Mouse (Mus musculus) layer of hippocampus, adult 11-12 months (tissue): ENCODE results near the gene Haspin.
A peak's percentile ranks its signal among the peaks of the same experiment; 100 is the strongest.

ENCODE experiments used
- DNase-seq: peaks from one replicate; pipeline ENCODE4 v3.0.0; 2022; ENCODE audit warnings: low spot score

Haspin gene

GRCm38 (mm10) chr11:73144261-73144681, 6.2 kb upstream of the Haspin start:
- DNase-seq = no peak

DNA sequence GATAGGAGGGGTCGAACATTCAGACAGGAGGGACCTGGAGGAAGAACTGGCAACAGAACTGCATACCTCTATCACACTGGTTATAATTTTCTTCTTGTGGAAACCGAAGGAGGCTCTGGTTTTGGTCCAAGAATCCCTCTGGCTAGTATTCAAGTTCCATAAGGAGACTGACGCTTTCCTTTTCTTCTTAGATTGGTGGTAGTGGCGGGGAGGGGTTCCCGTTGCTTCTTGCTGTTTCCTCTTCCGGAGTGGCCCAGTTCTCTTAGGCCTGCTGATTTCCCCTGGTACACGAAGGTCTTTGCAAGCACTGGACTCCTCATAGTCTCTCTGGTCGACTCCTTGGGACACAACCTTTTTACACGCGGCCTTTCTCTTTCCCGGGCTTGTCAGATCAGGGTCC, 978 bp downstream of the Haspin start:
- no peak for DNase-seq

- no peak for DNase-seq
Measured at GRCm38 (mm10) chr11:73136587-73136986, 1.5 kb downstream of the Haspin start.

DNA sequence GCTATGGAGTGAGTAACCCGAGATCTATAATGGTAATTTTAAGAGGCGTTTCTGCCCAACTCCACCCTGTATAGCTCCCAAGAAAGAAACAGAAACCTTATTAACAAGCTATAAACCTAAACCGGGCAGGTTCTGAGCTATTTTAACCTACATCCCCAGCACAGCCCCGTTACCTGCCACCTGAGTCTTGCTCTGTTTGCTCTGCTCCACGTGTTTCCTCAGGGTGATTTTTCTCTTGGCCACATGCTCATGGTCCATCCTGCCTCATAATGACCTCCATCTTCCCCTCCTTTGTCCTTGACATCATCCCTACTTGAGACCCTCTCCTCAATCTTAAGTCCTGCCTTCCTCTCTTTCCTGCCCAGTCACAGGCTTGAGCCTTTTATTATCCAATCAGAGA, 3.9 kb downstream of the Haspin start:
- DNase-seq = no peak

GRCm38 (mm10) chr11:73132999-73133398, 5.1 kb downstream of the Haspin start:
- no peak for DNase-seq

DNA sequence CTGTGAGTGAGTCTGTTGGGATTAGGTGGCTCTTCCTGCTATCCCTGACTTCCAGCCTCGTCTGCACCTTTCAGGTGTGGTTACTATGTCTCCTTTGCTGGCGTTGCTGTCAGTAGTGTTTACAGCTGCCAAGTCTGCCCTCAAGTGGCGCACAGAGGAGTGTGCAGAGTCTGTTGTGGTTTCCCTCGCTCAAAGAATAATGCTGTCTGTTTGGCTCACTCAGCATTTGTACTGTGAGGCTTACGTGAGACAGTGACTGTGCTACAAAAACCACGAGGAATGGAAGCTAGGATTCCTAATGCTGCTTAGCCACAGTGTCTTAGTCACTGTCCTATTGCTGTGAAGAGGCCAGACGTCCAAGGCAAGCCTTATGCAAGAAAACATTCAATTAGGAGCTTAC, 7.1 kb downstream of the Haspin start:
- peak; percentile 25 for DNase-seq

GRCm38 (mm10) chr11:73126495-73126894, 11.6 kb downstream of the Haspin start:
- no peak for DNase-seq

DNA sequence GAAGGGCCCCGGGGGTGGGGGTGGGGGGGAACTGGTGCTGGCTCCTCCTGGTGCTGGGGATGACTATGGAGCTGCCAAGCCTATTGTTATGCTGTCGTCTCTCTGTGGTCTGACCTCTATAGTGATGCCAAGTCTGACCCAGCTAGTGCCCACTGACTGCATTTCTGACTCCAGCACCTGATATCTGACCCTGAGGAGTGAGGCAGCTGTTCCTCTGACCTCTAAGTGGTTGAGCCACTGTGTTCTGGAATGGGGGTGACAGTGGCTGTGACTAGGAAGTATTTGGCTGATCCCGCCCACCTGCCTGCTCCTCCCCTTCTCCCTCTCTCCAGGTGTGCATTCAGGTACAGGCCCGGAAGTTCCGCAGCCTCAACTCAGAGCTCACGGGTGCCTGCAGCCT, 26.7 kb downstream of the Haspin start:
- DNase-seq = no peak

GRCm38 (mm10) chr11:73109941-73110340, 28.2 kb downstream of the Haspin start:
- no peak for DNase-seq

GRCm38 (mm10) chr11:73108898-73109625, 29.0 kb downstream of the Haspin start:
- DNase-seq = no peak

GRCm38 (mm10) chr11:73108195-73108897, 29.7 kb downstream of the Haspin start:
- no peak for DNase-seq

DNA sequence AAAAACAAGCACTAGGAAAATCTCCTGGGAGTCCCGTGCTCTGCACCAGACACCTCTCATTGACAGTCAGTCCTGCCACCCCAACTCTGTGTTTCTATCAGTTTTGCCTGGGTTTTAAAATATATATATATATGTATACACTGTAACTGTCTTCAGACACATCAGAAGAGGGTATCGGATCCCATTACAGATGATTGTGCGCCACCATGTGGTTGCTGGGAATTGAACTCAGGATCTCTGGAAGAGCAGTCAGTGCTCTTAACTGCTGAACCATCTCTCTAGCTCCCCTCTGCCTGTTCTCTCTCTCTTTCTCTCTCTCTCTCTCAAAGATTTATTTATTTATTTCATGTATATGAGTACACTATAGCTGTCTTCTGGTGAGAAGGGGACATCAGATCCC, 30.7 kb downstream of the Haspin start:
- peak; percentile 55 for DNase-seq

DNA sequence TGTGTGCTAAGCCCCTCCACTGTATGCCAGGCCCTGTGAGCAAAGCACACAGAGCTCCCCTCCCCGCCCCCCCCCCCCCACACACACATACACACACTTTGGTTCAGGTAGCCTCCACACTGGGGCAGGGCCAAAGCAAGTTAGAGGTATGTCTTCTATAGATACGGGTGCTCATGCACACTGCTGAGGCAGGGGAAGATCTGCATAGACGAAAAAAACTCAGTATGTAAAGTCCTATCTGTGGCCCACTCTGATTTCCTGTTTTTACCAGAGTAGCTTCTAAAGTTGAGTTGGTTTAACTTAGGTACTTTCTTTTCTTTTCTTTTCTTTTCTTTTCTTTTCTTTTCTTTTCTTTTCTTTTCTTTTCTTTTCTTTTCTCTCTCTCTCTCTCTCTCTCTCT, 32.8 kb downstream of the Haspin start:
- DNase-seq = no peak

GRCm38 (mm10) chr11:73101308-73101707, 36.8 kb downstream of the Haspin start:
- no peak for DNase-seq

DNA sequence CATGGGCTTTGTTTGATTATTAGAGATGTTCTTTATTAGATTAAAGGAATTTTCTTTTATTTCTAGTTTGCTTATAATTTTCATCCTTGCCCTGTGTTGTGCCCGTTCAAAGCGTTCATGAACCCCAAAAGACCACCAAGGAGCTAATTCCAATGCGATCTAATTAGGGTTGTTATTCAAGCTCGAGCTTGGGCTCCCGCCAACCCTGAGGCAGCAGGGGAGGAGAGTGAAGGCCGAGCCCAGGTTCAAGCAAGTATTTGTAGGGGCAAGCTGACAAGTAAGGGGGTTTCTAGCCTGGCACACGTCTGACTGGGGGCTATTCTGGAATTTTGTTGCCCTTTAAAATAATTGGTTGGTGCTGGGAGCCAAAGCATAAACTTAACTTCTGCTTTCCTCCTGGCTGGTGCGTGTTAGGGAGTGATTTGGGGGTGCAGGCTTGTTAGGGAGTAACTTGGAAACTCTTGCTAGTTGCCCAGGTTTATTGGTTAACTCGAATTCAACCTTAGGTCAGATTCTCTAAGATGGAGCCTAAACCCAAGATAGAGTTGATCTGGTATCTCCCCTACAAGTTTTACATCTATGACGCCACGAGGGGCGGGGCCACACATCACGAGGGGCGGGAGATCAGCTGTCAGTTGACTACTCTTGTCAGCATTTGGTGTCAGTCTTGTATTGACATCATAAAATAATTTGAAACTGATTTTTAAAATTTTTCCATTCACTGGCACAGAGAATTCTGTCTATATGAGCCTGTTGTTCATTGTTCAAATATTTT, 37.9 kb downstream of the Haspin start:
- no peak for DNase-seq

GRCm38 (mm10) chr11:73098860-73099259, 39.2 kb downstream of the Haspin start:
- DNase-seq = no peak

DNA sequence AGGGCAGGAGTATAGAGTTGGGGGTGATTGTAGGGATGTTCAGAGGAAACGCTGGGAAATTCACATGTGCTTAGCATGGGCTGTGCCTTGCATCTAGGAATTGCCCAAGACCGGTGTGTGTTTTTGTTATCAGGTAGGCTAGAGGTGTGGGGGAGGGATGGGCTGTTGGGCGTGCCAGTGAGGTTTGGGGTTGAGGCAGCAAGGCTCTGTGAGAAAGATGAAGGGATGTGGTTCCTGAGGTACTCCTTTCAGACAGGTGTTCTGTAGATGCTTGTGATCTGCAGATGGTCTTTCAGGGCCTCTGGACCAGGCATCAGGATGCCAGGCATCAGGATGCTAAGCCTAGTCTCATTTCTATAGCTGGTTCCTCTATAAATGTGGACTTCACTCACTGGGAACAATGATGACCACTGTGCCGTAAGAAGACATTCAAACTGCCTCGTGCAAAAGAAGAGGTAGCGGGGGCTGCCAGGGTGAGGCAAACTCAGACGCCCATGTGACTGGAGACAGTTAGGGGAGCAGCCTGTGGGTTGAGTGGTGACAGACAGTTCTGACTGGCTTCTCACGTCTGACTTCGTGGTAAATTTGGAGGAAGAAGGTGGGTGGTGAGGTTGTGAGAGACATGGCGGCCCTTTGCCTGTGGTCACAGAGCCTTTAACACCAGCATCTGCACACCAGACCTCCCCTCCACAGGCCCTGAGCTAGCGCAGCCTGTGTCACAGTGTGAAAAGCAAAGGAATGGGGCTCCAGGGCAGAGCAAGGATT, 43.7 kb downstream of the Haspin start:
- DNase-seq = no peak

DNA sequence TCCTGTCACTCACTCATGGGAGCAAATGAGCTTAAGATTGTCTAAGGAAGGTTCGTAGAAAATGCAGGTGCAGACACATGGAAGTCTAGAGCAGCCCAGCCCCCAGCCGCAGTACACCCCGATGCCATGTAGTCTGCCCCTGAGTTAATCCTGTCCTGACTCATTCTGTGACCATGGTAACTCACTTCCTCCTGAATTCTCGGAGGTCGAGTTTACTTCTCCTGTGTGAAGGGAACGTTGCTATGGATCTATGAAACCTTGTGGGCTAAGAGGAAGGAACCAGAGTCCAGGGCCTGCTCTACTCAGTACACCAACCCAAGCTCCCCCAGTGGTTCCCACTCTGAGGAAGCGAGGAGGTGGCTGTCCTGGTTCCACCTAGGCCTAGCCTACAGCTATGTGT, 45.2 kb downstream of the Haspin start:
- no peak for DNase-seq

DNA sequence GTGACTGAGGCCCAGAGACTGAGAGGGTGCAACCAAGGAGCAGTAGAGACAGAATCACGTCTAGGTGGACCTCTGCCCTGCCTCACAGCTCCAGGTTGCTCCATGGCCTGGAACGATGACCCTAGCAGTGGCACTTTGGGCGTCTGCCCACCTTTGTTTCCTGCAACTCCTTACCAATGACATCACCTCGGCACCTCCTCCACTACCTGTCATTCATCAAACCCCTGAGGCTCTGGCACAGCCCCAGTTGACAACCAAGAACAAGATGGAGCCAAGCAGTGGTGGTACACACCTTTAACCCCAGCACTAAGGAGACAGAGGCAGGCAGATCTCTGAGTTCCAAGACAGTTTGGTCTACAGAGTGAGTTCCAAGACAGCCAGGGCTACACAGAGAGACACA, 46.0 kb downstream of the Haspin start:
- no peak for DNase-seq

DNA sequence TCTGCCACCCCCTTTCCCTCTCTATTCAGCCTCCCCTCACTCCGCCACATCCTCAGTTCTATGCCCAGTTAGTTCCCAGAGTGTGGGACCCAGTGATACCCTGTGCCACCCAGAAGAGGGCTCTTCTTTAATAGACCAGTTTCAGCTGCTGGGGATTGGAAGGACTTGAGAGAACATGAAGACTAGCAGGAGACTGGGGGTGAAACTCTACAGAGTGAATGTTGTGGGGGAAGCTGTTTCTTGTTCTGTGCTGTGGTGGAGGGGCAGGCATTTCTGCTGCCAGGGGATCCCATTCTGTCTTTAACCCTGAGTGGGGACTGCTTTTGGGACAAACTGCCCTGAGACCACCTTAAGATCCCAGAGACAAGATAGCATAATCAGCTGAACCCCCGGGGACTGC, 47.3 kb downstream of the Haspin start:
- DNase-seq = no peak

- DNase-seq = no peak
Measured at GRCm38 (mm10) chr11:73090283-73090682, 47.8 kb downstream of the Haspin start, which contains the start of gene Itgae. Gene Itgae (plus strand): TSS chr11:73090583.
